10 mouse cellular contexts compared by ENCODE assay signal in the genomic region with DNA sequence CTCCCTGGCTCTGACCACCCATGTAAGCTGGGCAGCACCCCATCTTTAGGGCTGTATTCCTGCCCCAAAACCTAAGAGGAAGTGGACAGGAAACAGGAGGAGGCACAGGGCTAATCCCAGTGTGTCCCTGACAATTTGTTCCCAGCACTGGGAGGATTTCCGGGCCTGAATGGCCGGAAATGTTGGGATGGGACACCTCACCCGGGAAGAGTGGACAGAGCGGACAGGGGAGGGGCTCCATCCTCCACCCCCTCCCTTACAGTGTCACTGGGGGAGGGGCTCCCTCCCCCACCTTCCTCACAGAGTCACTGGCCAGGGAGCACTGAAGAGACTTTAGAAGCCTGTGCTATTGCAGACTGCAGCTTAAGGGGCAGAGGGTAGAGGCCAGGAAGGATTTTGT. TPM values are rescaled to one million over a fixed set of nuclear protein-coding genes. Genes with fewer than 3 reads are reported as not detected.
DNase-seq lines count a peak whose midpoint lies in the region; ATAC-seq lines count a peak whose summit lies in the region.
"Had no signal": no experiment of that assay in that cellular context is flagged by ENCODE, and none has a peak within 500 bp of the region (broad histone marks: within the 10 kb centered on the region; RNA-seq: fewer than 3 reads in every experiment).

No protein-coding gene starts in this region.

- WGBS in midbrain, embryonic 10.5 days, result 51% methylated on average over 4 of the region's 4 CpGs
- WGBS in midbrain, embryonic 13.5 days, result 51% methylated on average over 4 of the region's 4 CpGs
- 50% methylated on average over 4 of the region's 4 CpGs for WGBS in heart, embryonic 13.5 days

- no peaks in the 10 kb centered on the region for H3K9me3 ChIP-seq in midbrain, embryonic 10.5 days (replicated peaks)
- H3K9me3 ChIP-seq in midbrain, embryonic 13.5 days, result no peaks in the 10 kb centered on the region
- H3K9me3 ChIP-seq in heart, embryonic 13.5 days, result no peaks in the 10 kb centered on the region

- no peaks in the 10 kb centered on the region for H3K36me3 ChIP-seq in midbrain, embryonic 10.5 days
- H3K36me3 ChIP-seq in midbrain, embryonic 13.5 days, result no peaks in the 10 kb centered on the region
- H3K36me3 ChIP-seq in heart, embryonic 13.5 days, result peaks cover 14% of the 10 kb centered on the region

- no peak for ATAC-seq in midbrain, embryonic 13.5 days
- no peak for ATAC-seq in heart, embryonic 13.5 days (ENCODE audit: extremely low read depth, insufficient number of reproducible peaks, low FRiP score, low TSS enrichment)

- no peak overlapping the region for H3K4me2 ChIP-seq in midbrain, embryonic 13.5 days (replicated peaks)
- peak overlapping the region; percentile 33 for H3K4me2 ChIP-seq in heart, embryonic 13.5 days

- H3K27me3 ChIP-seq in midbrain, embryonic 10.5 days (ENCODE audit: low read depth, poor library complexity, severe bottlenecking), result peaks cover 8% of the 10 kb centered on the region
- peaks cover 4% of the 10 kb centered on the region; the same call in 1 of the 2 replicates for H3K27me3 ChIP-seq in midbrain, embryonic 13.5 days
- peaks cover 8% of the 10 kb centered on the region for H3K27me3 ChIP-seq in heart, embryonic 13.5 days (replicated peaks)

- no peak for DNase-seq in midbrain, embryonic 10.5 days (ENCODE audit: low spot score)
- peak; percentile 83 to 85 for DNase-seq in kidney, postnatal 36 days
- DNase-seq in lung, postnatal 36 days, result peak; percentile 89
- DNase-seq in urinary bladder, adult 18-20 months (ENCODE audit: low spot score in 2 of 2), result no peak
- no peak for DNase-seq in spleen, adult 12 weeks (ENCODE audit: low spot score)
- DNase-seq in left cerebral cortex, postnatal 4 days, result no peak
- DNase-seq: cerebellum, adult 9-11 months had no signal

- H3K9ac ChIP-seq in midbrain, embryonic 13.5 days (replicated peaks), result no peak overlapping the region
- H3K9ac ChIP-seq in heart, embryonic 13.5 days, result no peak overlapping the region

- H3K4me3 ChIP-seq in midbrain, embryonic 10.5 days, result no peak overlapping the region
- H3K4me3 ChIP-seq in midbrain, embryonic 13.5 days (replicated peaks), result no peak overlapping the region
- H3K4me3 ChIP-seq in heart, embryonic 13.5 days, result no peak overlapping the region

- peak overlapping the region; percentile 24; the same call in 1 of the 2 replicates for H3K27ac ChIP-seq in midbrain, embryonic 10.5 days (replicated peaks)
- no peak overlapping the region; the same call in 1 of the 2 replicates for H3K27ac ChIP-seq in midbrain, embryonic 13.5 days
- H3K27ac ChIP-seq in heart, embryonic 13.5 days (replicated peaks), result peak overlapping the region; percentile 83

- intact Hi-C loops in left cerebral cortex, postnatal 4 days (cut with DNase I), result no loop called here

- peaks cover 35% of the 10 kb centered on the region for H3K4me1 ChIP-seq in midbrain, embryonic 10.5 days
- H3K4me1 ChIP-seq in midbrain, embryonic 13.5 days (replicated peaks), result peaks cover 13% of the 10 kb centered on the region
- peaks cover 64% of the 10 kb centered on the region for H3K4me1 ChIP-seq in heart, embryonic 13.5 days

RNA-seq across cellular contexts. Expression of a gene that starts 5.9 kb away (rescaled TPM):
- 0.94 and 2.1 TPM in 2 replicates for polyA plus RNA-seq in midbrain, embryonic 10.5 days (2016; fragmentation: Nextera tagmentation; extraction: Ambion mirVana)
- 3.9 TPM in 2 replicates for polyA plus RNA-seq in midbrain, embryonic 13.5 days (2015; fragmentation: Nextera tagmentation; extraction: Ambion mirVana)
- 0.18 and 0.28 TPM in 2 replicates for polyA plus RNA-seq in heart, embryonic 13.5 days (2015; fragmentation: Nextera tagmentation; extraction: Ambion mirVana)
- 1 to 10 TPM; 3.0 to 3.2 TPM for total RNA-seq in left cerebral cortex, postnatal 4 days (2021)
- total RNA-seq: MEL had no signal

RNA-seq across cellular contexts. Expression of a gene that starts 14.1 kb away (rescaled TPM):
- 26.7 and 33.6 TPM in 2 replicates for polyA plus RNA-seq in midbrain, embryonic 10.5 days (2016; fragmentation: Nextera tagmentation; extraction: Ambion mirVana)
- polyA plus RNA-seq in midbrain, embryonic 13.5 days (2015; fragmentation: Nextera tagmentation; extraction: Ambion mirVana), result 37.8 and 40.7 TPM in 2 replicates
- polyA plus RNA-seq in heart, embryonic 13.5 days (2015; fragmentation: Nextera tagmentation; extraction: Ambion mirVana), result 33.0 and 34.1 TPM in 2 replicates
- total RNA-seq in left cerebral cortex, postnatal 4 days (2021), result 10 to 100 TPM; 33.1 to 37.2 TPM

RNA-seq across cellular contexts. Expression of a gene that starts 22.1 kb away (rescaled TPM):
- 119 and 132 TPM in 2 replicates for polyA plus RNA-seq in midbrain, embryonic 10.5 days (2016; fragmentation: Nextera tagmentation; extraction: Ambion mirVana)
- 78.5 and 84.5 TPM in 2 replicates for polyA plus RNA-seq in midbrain, embryonic 13.5 days (2015; fragmentation: Nextera tagmentation; extraction: Ambion mirVana)
- polyA plus RNA-seq in heart, embryonic 13.5 days (2015; fragmentation: Nextera tagmentation; extraction: Ambion mirVana), result 60.0 and 63.2 TPM in 2 replicates
- total RNA-seq in left cerebral cortex, postnatal 4 days (2021), result 10 to 100 TPM; 87.8 to 88.0 TPM

RNA-seq across cellular contexts. Expression of a gene that starts 22.1 kb away (rescaled TPM):
- polyA plus RNA-seq in midbrain, embryonic 10.5 days (2016; fragmentation: Nextera tagmentation; extraction: Ambion mirVana), result 59.2 and 59.8 TPM in 2 replicates
- 48.0 and 52.6 TPM in 2 replicates for polyA plus RNA-seq in midbrain, embryonic 13.5 days (2015; fragmentation: Nextera tagmentation; extraction: Ambion mirVana)
- 37.0 and 40.0 TPM in 2 replicates for polyA plus RNA-seq in heart, embryonic 13.5 days (2015; fragmentation: Nextera tagmentation; extraction: Ambion mirVana)
- total RNA-seq in left cerebral cortex, postnatal 4 days (2021), result 10 to 100 TPM; 29.3 to 30.5 TPM

RNA-seq across cellular contexts. Expression of a gene that starts 31.0 kb away (rescaled TPM):
- polyA plus RNA-seq in midbrain, embryonic 10.5 days (2016; fragmentation: Nextera tagmentation; extraction: Ambion mirVana), result 25.6 and 27.9 TPM in 2 replicates
- 16.5 and 16.6 TPM in 2 replicates for polyA plus RNA-seq in midbrain, embryonic 13.5 days (2015; fragmentation: Nextera tagmentation; extraction: Ambion mirVana)
- polyA plus RNA-seq in heart, embryonic 13.5 days (2015; fragmentation: Nextera tagmentation; extraction: Ambion mirVana), result 19.0 and 21.3 TPM in 2 replicates
- total RNA-seq in left cerebral cortex, postnatal 4 days (2021), result 10 to 100 TPM; 26.3 to 30.0 TPM

Comparison
In these comparisons a context has a peak if more than half of its experiments do, and no peak if none do; other contexts are left out.
1. DNase-seq: peak in kidney, postnatal 36 days (2 of 2) and lung, postnatal 36 days (single experiment); none in midbrain, embryonic 10.5 days (single experiment), urinary bladder, adult 18-20 months (0 of 2), spleen, adult 12 weeks (single experiment) and left cerebral cortex, postnatal 4 days (single experiment).